Mouse (Mus musculus) hindbrain, embryonic 15.5 days (tissue): ENCODE measurements around the gene B3galt4. TPM values are rescaled to one million over a fixed set of nuclear protein-coding genes. Genes with fewer than 3 reads are reported as not detected.
"Not testable (repeated sequence)": the region's sequence is repeated elsewhere in the genome, so short reads cannot be mapped to it uniquely, and the experiment has no call there.

Source experiments
- ATAC-seq: fragments of 200-750 bp; cut with Nextera tagmentation; 2 replicates; pipeline ENCODE4 v1.8.0; 2017; ENCODE audit warnings: low read depth, moderate number of reproducible peaks, moderate TSS enrichment; ENCODE audit not compliant: low FRiP score
- H3K27ac ChIP-seq: fragments of 300-500 bp; sonication (generic); replicated peaks from 2 replicates; pipeline ENCODE4 v1.5.1; 2015; ENCODE audit warnings: mild to moderate bottlenecking, inconsistent platforms
- H3K27me3 ChIP-seq: fragments of 300-500 bp; sonication (generic); 2 replicates; pipeline ENCODE4 v1.6.1; 2015; ENCODE audit warnings: control low read depth, inconsistent platforms
- H3K36me3 ChIP-seq: fragments of 300-500 bp; sonication (generic); 2 replicates; pipeline ENCODE4 v1.6.1; 2015; ENCODE audit warnings: control low read depth, inconsistent platforms
- H3K4me1 ChIP-seq: fragments of 300-500 bp; sonication (generic); replicated peaks from 2 replicates; pipeline ENCODE4 v1.6.1; 2015; ENCODE audit warnings: control low read depth, inconsistent platforms
- H3K4me2 ChIP-seq: fragments of 300-500 bp; sonication (generic); 2 replicates; pipeline ENCODE4 v1.6.1; 2015; ENCODE audit warnings: moderate library complexity, mild to moderate bottlenecking, inconsistent platforms
- H3K4me3 ChIP-seq: fragments of 300-500 bp; sonication (generic); 2 replicates; pipeline ENCODE4 v1.5.1; 2015; ENCODE audit warnings: mild to moderate bottlenecking, inconsistent platforms
- H3K9ac ChIP-seq: fragments of 300-500 bp; sonication (generic); 2 replicates; pipeline ENCODE4 v1.6.1; 2015; ENCODE audit warnings: inconsistent platforms
- H3K9me3 ChIP-seq: fragments of 300-500 bp; sonication (generic); 2 replicates; pipeline ENCODE4 v1.6.1; 2016; ENCODE audit warnings: control low read depth, inconsistent platforms
- WGBS: fragments of 180-500 bp; shearing (Covaris S2); methylation state at CpG from one replicate; pipeline ENCODE4 v1.1.7; 2015; 5-methylcytosine and 5-hydroxymethylcytosine counted together
- polyA plus RNA-seq: library from polyadenylated mRNA; unstranded; fragments of >200 nt; fragmentation: Nextera tagmentation; extraction: Ambion mirVana; gene quantifications from 2 replicates; pipeline ENCODE4 v1.2.1, GENCODE M21; 2015

The B3galt4 gene
- polyA plus RNA-seq, 1 experiment from 2014 or later, result 14.1 TPM

DNA sequence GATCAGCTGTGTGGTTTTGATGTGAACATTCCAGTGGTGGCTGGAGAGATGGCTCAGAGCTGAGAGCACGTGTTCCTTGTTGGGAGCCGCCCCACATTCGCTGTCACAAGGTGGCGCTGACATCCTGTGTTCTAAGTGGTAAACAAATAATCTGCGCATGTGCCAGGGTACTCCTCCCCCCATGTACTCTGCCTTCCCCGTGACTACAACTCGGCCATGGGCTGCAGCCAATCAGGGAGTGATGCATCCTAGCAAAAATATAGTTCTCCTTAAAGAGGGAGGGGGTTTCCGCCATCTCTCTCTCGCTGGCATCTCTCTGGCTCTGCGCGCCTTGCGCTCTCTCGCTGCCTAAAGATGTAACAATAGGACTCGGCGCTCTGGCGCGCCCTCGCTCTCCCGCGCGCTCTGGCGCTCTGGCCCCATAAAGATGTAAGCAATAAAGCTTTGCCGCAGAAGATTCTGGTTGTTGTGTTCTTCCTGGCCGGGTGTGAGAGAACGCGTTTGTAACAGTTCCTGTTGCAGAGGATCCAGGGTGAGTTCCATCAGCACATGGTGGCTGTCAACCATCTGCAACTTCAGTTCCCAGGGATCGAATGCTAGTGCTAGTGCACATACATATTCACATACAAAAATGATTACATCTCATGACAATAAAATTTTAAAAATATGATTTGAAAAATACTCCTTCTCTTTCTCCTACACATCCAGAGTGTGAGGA, 30.1 kb upstream of the B3galt4 start:
- peak; percentile 96 for ATAC-seq
- H3K9me3 ChIP-seq, H3K36me3 ChIP-seq: not testable (repeated sequence)
- H3K27ac ChIP-seq, result peak overlapping the region; percentile 93
- peak overlapping the region; percentile 66 for H3K4me3 ChIP-seq
- H3K4me1 ChIP-seq, result peaks cover 27% of the 10 kb centered on the region
- 1% methylated on average over 27 of the region's 27 CpGs for WGBS
- peak overlapping the region; percentile 68 for H3K9ac ChIP-seq
- peak overlapping the region; percentile 70 for H3K4me2 ChIP-seq
- peaks cover 36% of the 10 kb centered on the region for H3K27me3 ChIP-seq

DNA sequence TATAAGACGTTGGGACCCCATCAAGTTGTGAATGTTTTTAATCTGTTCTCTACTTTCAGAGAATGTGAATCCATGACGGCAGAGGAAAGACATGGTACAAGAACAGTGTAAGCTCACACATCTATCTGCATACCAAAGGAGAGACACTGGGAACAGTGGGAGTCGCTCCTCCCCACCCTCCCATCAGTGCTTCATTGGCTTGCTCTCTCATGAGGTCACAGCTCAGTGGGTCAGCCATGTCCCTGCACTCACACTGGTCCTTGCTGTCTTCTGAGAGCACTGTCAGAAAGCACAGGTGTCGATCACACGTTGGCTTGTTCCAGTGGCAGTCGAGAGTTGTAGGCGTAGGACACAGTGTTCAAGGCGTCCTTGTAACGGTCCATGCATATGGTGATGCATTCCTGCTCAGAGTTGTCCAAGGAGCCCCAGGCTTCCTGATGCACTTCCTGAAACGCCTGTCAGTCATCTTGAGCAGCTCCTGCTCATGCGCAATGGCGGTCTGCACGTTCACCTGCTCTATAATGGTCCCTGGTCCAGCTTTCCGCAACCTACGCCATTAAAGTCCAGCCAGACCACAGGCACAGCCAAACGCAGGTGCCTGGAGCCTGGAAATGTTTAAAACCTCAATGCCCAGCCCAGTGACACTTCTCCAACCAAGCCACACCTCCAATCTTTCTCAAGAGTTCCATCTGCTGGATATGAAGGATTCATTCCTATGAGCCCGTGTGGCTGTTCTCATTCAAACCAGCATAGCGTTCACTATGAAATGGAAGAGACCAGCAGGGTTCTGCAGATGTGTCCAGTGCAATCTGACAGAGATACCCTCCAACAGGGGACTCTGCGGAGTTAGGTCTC, 29.1 kb upstream of the B3galt4 start:
- Histone ChIP-seq H3K36me3 (no peaks in the 10 kb centered on the region), H3K9me3 (no peaks in the 10 kb centered on the region), H3K4me1 (peaks cover 27% of the 10 kb centered on the region), H3K27me3 (peaks cover 45% of the 10 kb centered on the region), H3K4me3 (0 out of 2 replicates have a peak overlapping the region, but pooled peaks have one; percentile 66), H3K27ac (peak overlapping the region; percentile 93), H3K9ac (0 out of 2 replicates have a peak overlapping the region, but pooled peaks have one; percentile 18), H3K4me2 (peak overlapping the region; percentile 70)
- ATAC-seq, result peak; percentile 11; the same call in 1 of the 2 replicates
- 80% methylated on average over 19 of the region's 19 CpGs for WGBS

DNA sequence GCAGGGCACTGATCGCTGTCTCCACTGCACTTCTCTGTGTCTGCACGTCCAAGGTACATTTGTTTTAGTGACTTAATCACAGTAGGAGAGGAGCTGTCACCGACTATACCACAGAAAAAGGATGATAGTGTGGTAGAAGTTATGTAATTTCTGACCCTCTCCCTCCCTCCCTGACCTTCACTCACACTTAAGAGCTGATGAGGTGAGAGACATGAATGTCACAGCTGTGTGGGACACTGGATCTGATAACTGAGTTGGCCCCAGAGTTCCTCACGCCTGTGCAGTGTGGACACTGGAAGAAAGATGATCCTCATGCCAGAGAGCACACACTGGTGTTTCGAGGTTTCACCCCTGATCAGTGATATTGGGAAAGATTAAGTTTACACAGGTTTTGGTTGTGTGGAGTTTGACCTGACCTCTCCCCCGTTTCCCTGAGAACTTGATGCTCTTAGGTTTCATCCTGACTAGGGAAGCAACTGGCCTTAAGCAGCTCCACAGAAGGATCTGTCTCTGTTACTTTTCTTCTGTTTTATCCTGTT, 28.3 kb upstream of the B3galt4 start:
- peaks cover 27% of the 10 kb centered on the region for H3K4me1 ChIP-seq
- ATAC-seq, result no peak
- H3K9ac ChIP-seq, result no peak overlapping the region
- H3K36me3 ChIP-seq, result no peaks in the 10 kb centered on the region
- peaks cover 46% of the 10 kb centered on the region for H3K27me3 ChIP-seq
- H3K4me2 ChIP-seq, result no peak overlapping the region
- no peaks in the 10 kb centered on the region for H3K9me3 ChIP-seq
- H3K4me3 ChIP-seq, result no peak overlapping the region
- WGBS, result 77% methylated on average over 6 of the region's 6 CpGs
- no peak overlapping the region for H3K27ac ChIP-seq

DNA sequence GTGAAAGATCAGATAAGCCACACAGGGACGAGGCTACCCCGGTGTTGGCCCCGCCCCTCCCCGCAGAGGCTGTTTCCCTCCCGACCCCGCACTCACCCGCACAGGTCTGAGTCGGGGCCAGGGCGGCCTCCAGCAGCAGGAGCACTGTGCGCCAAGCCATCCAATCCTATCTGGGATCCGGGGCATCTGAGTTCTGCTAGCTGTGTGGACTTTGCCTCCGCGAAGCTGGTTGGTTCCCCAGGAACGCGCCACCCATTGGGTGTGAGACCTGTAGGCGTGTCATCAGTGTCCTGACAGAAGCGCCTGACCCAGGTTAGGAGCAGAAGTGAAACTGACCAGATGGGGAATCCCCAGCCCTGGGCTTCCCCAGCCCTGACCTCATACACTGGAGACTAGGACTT, 27.3 kb upstream of the B3galt4 start:
- ATAC-seq, result no peak
- peak overlapping the region; percentile 44; the same call in 1 of the 2 replicates for H3K9ac ChIP-seq

DNA sequence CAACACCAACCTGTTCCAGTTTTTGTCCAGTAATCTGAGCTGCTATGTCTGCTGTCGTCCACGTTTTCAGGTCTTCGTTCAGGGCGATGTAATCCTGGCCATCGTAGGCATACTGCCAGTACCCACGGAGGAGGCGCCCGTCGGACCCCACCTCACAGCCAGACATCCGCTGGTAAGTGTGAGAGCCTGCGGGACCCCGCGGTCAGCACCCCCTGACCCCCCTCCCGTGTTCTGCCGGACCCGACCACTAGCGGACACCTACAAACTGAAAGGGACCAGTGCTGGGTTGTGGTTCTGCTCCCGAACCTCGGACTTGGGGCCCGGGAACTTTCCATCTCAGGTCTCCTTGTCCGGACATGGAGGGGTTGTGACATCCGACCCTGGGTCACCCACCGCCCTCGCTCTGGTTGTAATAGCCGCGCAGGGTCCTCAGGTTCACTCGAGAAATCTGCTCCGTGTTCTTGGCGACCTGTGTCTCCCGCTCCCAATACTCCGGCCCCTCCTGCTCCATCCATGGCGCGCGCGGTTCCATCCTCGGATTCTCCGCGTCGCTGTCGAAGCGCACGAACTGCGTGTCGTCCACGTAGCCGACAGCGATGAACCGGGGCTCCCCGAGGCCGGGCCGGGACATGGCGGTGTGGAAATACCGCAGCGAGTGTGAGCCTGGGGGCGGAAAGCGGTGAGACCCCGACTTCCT, 26.7 kb upstream of the B3galt4 start:
- Histone ChIP-seq H3K9me3 (no peaks in the 10 kb centered on the region), H3K27me3 (peaks cover 48% of the 10 kb centered on the region), H3K9ac (peak overlapping the region; percentile 44), H3K27ac (no peak overlapping the region), H3K4me1 (peaks cover 27% of the 10 kb centered on the region), H3K4me3 (peak overlapping the region; percentile 39), H3K4me2 (peak overlapping the region; percentile 62), H3K36me3 (no peaks in the 10 kb centered on the region)
- 2% methylated on average over 57 of the region's 57 CpGs for WGBS
- no peak for ATAC-seq

More for the DNA sequence above, 27.3 kb upstream of the B3galt4 start:
- no peaks in the 10 kb centered on the region for H3K9me3 ChIP-seq
- peaks cover 48% of the 10 kb centered on the region for H3K27me3 ChIP-seq
- no peak overlapping the region for H3K27ac ChIP-seq
- no peaks in the 10 kb centered on the region for H3K36me3 ChIP-seq
- H3K4me1 ChIP-seq, result peaks cover 27% of the 10 kb centered on the region
- 0% methylated on average over 17 of the region's 17 CpGs for WGBS
- H3K4me2 ChIP-seq, result peak overlapping the region; percentile 62
- H3K4me3 ChIP-seq, result peak overlapping the region; percentile 39

DNA sequence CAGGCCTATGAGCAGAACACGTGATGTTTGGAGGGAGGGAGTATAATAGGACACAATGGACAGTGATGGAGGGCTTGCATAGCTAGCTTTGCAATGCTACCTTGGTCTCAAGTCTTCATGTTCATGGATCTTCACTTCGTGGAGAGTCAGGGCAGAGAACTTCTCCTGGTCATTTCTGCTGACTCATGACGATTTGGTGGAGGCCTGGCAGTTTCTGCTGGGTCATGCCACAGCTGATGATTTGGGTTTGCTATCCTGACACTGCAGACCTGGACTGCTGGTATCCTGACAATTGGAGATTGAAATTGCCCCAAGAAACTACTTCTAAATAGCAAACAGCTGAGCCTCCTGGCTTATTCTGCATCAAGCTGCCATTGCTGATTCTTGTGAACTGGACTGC, 22.3 kb upstream of the B3galt4 start:
- WGBS, result 59% methylated on average over 3 of the region's 3 CpGs
- H3K4me3 ChIP-seq, result no peak overlapping the region
- ATAC-seq, result no peak
- H3K4me1 ChIP-seq, result peaks cover 9% of the 10 kb centered on the region
- no peak overlapping the region for H3K4me2 ChIP-seq
- no peak overlapping the region for H3K9ac ChIP-seq
- no peak overlapping the region for H3K27ac ChIP-seq
- H3K36me3 ChIP-seq, result no peaks in the 10 kb centered on the region
- peaks cover 34% of the 10 kb centered on the region for H3K27me3 ChIP-seq
- H3K9me3 ChIP-seq, result no peaks in the 10 kb centered on the region

DNA sequence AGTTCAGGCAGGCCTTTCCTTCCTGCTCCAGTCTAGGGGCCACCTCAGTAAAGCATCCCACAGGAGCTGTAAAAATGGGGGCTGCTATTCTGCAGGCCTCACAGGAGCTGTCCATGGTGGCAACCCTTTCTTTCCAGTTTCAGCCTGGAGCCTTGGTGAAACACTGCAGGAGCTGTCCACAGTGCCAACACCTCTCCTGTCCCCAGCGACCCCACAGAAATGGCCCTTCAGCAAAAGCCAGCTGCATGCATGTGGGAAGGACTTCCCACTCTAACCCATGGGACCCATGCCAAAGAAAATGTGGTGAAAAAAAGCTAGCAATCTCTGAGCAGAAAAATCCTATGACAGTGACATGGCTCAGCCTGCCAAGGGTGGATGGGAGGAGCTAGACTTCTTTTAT, 21.4 kb upstream of the B3galt4 start:
- WGBS, result 11% methylated on average over 1 of the region's 1 CpGs
- H3K4me2 ChIP-seq, result no peak overlapping the region
- ATAC-seq, result no peak
- peaks cover 25% of the 10 kb centered on the region for H3K27me3 ChIP-seq
- no peak overlapping the region for H3K27ac ChIP-seq
- H3K4me1 ChIP-seq, result 0 out of 2 replicates have a peak, but pooled peaks cover under 1% of the 10 kb centered on the region
- H3K36me3 ChIP-seq, result no peaks in the 10 kb centered on the region
- no peak overlapping the region for H3K4me3 ChIP-seq
- no peaks in the 10 kb centered on the region for H3K9me3 ChIP-seq
- no peak overlapping the region for H3K9ac ChIP-seq

DNA sequence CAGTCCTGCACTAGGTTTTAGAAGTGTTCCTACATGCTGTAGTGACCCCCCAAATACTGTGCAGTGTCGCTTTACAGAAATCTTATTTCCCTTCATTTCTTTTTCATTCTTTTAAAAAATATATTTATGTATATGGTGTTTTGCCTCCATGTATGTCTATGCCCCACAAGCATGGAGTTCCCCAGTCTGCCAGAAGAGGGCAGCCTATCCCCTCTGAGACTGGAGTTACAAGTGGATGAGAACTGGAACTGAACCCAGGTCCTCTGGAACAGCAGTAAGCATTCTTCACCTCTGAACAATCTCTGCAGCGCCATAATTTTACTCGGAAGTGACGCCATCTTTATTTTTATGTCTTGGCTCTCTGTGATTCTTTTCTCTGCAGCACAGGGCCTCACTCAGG, 18.1 kb upstream of the B3galt4 start:
- 81% methylated on average over 4 of the region's 4 CpGs for WGBS

DNA sequence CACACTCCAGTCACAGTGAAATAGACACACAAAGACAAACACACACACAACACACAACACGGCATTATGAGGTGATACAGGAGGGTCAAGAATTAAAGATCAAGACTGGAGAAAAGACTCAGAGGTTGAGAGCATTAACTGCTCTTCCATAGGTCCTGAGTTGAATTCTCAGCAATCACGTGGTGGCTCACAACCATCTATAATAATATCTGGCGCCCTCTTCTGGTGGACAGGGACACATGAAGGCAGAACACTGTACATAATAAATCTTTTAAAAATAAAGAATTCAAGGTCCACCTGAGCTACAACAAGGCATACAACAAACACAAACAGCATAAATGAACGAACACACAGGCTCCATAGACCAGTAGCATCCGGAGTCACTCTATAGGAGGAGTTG, 17.6 kb upstream of the B3galt4 start:
- Histone ChIP-seq H3K27me3 (no peaks in the 10 kb centered on the region), H3K4me2 (peak overlapping the region; percentile 11; the same call in 1 of the 2 replicates), H3K4me1 (no peaks in the 10 kb centered on the region), H3K9ac (no peak overlapping the region), H3K9me3 (no peaks in the 10 kb centered on the region), H3K27ac (no peak overlapping the region), H3K36me3 (peaks cover 20% of the 10 kb centered on the region; the same call in 1 of the 2 replicates), H3K4me3 (no peak overlapping the region)
- WGBS, result 27% methylated on average over 5 of the region's 5 CpGs
- peak; percentile 35; the same call in 1 of the 2 replicates for ATAC-seq

More for the DNA sequence above, 18.1 kb upstream of the B3galt4 start:
- Histone ChIP-seq H3K9ac (no peak overlapping the region), H3K27ac (no peak overlapping the region), H3K4me3 (no peak overlapping the region), H3K27me3 (0 out of 2 replicates have a peak, but pooled peaks cover 3% of the 10 kb centered on the region), H3K4me1 (no peaks in the 10 kb centered on the region), H3K36me3 (peaks cover 20% of the 10 kb centered on the region; the same call in 1 of the 2 replicates), H3K4me2 (no peak overlapping the region), H3K9me3 (no peaks in the 10 kb centered on the region)
- ATAC-seq, result no peak

DNA sequence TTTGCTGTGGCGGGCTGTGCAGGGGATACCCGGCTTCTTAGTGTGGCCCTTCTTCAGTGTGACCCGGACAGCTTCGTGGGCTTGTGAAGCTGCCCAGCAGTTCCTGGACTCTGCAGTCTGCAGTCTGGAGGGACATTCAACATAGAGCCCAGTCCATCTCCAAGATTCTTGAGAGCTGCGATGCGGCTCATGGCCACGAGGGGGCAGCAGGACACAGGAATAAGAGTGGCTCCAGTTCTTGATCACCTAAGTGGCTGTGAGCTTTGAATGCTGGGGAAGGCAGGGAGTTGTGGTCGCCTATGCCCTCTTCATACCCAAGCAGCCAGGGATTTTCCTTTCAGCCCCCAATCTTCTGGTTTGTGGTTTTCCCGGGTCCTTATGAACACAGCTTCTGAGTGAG, 17.2 kb upstream of the B3galt4 start:
- WGBS, result 4% methylated on average over 9 of the region's 9 CpGs
- no peaks in the 10 kb centered on the region for H3K27me3 ChIP-seq
- no peak overlapping the region for H3K9ac ChIP-seq
- peaks cover 21% of the 10 kb centered on the region; the same call in 1 of the 2 replicates for H3K36me3 ChIP-seq
- peak; percentile 79 for ATAC-seq
- no peaks in the 10 kb centered on the region for H3K4me1 ChIP-seq
- no peaks in the 10 kb centered on the region for H3K9me3 ChIP-seq
- no peak overlapping the region for H3K27ac ChIP-seq
- peak overlapping the region; percentile 11; the same call in 1 of the 2 replicates for H3K4me2 ChIP-seq
- H3K4me3 ChIP-seq, result no peak overlapping the region

DNA sequence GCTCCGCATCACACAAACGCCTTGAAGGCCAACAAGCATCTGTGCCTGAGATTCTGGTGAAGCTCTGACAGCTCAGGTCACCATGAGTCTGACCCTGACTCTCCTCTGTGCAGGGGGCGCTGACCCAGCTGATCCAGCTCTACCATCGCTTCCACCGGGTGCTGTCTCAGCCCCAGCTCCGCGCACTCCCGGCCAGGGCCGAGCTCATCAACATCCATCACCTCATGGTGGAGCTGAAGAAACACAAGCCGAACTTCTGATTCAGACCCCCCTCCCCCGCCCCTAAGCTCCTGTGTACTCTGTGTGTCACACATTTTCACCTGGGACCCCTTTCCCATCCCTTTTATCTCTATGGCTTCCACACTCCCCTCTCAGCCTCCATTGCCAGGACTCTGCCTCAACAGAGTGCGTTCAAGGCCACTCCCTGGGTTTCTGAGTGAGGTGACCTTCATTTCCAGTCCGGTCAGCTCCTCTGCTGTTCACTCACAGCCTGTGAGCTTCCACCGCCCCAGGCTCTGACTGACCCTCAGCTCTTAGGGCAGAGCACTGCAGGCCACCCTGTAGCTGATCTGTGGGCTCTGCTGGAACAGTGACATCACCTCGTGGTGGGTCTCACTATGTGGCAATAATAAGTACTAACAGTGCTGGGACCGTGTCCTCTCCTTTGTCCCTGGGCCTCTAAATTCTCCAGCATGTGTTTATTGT, 14.7 kb upstream of the B3galt4 start:
- Histone ChIP-seq H3K27me3 (no peaks in the 10 kb centered on the region), H3K4me2 (no peak overlapping the region), H3K9ac (no peak overlapping the region), H3K9me3 (no peaks in the 10 kb centered on the region), H3K27ac (no peak overlapping the region), H3K4me1 (no peaks in the 10 kb centered on the region), H3K36me3 (peaks cover 37% of the 10 kb centered on the region), H3K4me3 (no peak overlapping the region)
- 91% methylated on average over 16 of the region's 16 CpGs for WGBS
- ATAC-seq, result no peak
